Mouse (Mus musculus): ENCODE measurements around the gene Zfp106. TPM values are rescaled to one million over a fixed set of nuclear protein-coding genes. Genes with fewer than 3 reads are reported as not detected.
"Not testable (repeated sequence)": the region's sequence is repeated elsewhere in the genome, so short reads cannot be mapped to it uniquely, and the experiment has no call there.

Zfp106 gene
- polyA plus RNA-seq, 1 experiment from 2014 or later = 73.9 TPM

DNA sequence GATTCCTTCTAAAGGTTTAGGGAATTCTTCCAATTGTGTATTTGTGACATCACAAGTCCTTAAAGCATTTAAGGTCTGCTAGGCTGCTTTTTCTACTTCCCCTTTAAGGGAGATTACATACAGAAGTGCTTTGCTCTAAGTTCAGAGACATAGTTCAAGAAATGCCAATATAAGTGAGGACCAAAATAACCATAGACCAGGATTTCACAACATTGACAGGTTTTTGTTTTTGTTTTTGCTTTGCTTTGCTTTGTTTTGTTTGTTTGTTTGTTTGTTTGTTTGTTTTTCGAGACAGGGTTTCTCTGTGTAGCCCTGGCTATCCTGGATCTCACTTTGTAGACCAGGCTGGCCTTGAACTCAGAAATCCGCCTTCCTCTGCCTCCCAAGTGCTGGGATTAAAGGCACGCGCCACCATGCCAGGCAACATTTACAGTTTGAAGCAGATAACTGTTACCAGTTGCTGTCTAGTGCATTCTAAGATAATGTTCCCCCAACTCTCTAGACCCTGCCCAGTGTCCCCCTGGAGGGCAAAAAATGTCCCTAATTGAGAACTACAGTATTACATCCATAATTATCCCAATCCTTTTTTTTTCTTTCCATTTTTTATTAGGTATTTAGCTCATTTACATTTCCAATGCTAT is 1.0 kb upstream of the Zfp106 start:
- H3K4me3 ChIP-seq (ENCODE audit: low read depth, low read length); H3K9ac ChIP-seq (ENCODE audit: low read length); H3K27me3 ChIP-seq (ENCODE audit: control insufficient read depth, insufficient read depth, low read length); DNase-seq (ENCODE audit: low spot score); H3K4me1 ChIP-seq (replicated peaks; ENCODE audit: control insufficient read depth, insufficient read depth, low read length); ATAC-seq (replicated peaks; ENCODE audit: low FRiP score); H3K27ac ChIP-seq (ENCODE audit: low read depth, low read length); H3K4me2 ChIP-seq (ENCODE audit: low read depth, low read length, severe bottlenecking); H3K9me3 ChIP-seq (ENCODE audit: control insufficient read depth, low read length); H3K36me3 ChIP-seq (ENCODE audit: control insufficient read depth, insufficient read depth, low read length): not testable (repeated sequence)
- WGBS = 88% methylated on average over 4 of the region's 4 CpGs

DNA sequence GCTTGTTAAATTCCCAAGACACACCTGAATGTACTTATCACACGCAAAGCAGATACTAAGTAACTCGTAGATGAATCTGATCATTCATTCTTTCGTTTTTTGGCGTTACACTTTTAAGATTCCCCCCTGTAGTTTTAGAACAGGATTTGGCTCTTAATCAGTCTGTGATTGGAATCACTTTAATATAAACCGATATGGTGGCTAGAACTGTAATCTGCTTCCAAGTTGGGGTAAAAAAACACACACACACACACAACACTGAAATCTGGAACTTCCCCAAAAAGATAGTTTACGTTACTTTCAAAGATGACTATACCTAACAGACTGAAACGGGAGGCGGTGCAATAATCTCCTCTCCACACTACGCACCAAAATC is 796 bp downstream of the Zfp106 start:
- H3K27me3 ChIP-seq (ENCODE audit: control insufficient read depth, insufficient read depth, low read length) = no peaks in the 10 kb centered on the region
- WGBS = 27% methylated on average over 9 of the region's 9 CpGs
- H3K4me2 ChIP-seq (ENCODE audit: low read depth, low read length, severe bottlenecking) = peak overlapping the region; percentile 52
- H3K4me3 ChIP-seq (ENCODE audit: low read depth, low read length) = peak overlapping the region; percentile 73
- H3K4me1 ChIP-seq (replicated peaks; ENCODE audit: control insufficient read depth, insufficient read depth, low read length) = peaks cover 3% of the 10 kb centered on the region; the same call in 1 of the 2 replicates
- H3K9me3 ChIP-seq (ENCODE audit: control insufficient read depth, low read length) = no peaks in the 10 kb centered on the region
- no peak for DNase-seq (ENCODE audit: low spot score)
- no peak for ATAC-seq (replicated peaks; ENCODE audit: low FRiP score)
- no peak overlapping the region for H3K27ac ChIP-seq (ENCODE audit: low read depth, low read length)
- peak overlapping the region; percentile 90 for H3K9ac ChIP-seq (ENCODE audit: low read length)
- no peaks in the 10 kb centered on the region for H3K36me3 ChIP-seq (ENCODE audit: control insufficient read depth, insufficient read depth, low read length)

DNA sequence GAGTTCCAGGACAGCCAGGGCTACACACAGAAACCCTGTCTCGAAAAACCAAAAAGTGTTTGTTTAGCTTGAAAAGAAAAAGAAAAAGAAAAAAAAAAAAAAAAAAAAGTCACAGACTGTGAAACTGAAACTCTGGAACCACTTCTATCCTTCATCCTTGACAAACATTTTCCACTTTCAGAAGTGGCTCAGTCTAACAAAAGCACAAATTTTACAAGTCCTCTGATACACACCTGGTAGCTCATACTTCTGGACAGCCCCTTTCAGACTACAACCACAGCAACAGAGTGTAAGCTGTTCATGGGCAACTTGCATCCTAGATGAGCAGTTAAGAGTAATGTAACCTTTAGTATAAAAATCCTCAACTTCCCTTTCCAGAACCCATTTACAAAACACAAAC is 2.1 kb downstream of the Zfp106 start:
- Histone ChIP-seq H3K36me3 (ENCODE audit: control insufficient read depth, insufficient read depth, low read length) (no peaks in the 10 kb centered on the region), H3K4me3 (ENCODE audit: low read depth, low read length) (no peak overlapping the region), H3K9ac (ENCODE audit: low read length) (no peak overlapping the region), H3K9me3 (ENCODE audit: control insufficient read depth, low read length) (no peaks in the 10 kb centered on the region), H3K4me1 (replicated peaks; ENCODE audit: control insufficient read depth, insufficient read depth, low read length) (peaks cover 3% of the 10 kb centered on the region; the same call in 1 of the 2 replicates), H3K4me2 (ENCODE audit: low read depth, low read length, severe bottlenecking) (no peak overlapping the region), H3K27ac (ENCODE audit: low read depth, low read length) (no peak overlapping the region), H3K27me3 (ENCODE audit: control insufficient read depth, insufficient read depth, low read length) (no peaks in the 10 kb centered on the region)
- DNase-seq (ENCODE audit: low spot score) (no peak), ATAC-seq (replicated peaks; ENCODE audit: low FRiP score) (no peak)
- 100% methylated on average over 1 of the region's 1 CpGs for WGBS

DNA sequence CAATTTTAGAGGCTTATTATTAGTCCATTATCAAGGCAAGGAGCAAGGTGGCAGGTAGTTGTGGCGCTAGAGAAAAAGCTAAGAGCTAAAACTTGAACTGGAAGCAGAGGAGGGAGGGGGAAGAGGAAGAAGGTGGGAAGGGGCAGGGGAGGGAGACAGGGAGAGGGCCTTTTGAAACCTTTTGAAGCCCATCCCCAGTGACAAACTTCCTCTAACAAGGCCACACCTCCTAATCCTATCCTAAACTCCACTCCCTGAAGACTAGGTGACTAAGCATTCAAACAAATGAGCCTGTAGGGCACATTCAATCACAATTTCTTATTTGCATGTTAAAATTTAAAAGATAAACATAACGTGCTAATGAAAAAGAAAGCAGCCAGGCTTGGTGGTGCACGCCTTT is 4.8 kb downstream of the Zfp106 start:
- WGBS = 88% methylated on average over 3 of the region's 3 CpGs
- Histone ChIP-seq H3K36me3 (ENCODE audit: control insufficient read depth, insufficient read depth, low read length) (no peaks in the 10 kb centered on the region; the same call in 1 of the 2 replicates), H3K9ac (ENCODE audit: low read length) (no peak overlapping the region)

DNA sequence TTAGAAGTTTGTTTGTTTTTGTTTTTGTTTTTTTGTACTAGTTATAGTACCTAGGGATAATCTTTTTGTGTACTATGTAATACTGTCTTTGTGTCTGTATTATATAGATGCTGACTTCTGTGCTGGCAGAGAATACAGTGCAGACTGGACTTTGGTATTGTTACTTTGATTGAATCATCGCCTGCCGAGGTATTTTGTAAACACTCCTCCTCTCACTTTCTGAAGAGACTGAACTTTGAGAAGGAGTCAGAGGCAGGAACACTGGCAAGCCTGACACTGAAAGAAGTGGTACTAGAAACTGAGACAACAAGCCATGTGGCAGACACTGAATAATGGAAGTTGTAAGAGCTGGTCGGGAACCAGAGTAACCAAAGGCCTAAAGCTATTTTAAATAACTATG is 6.8 kb downstream of the Zfp106 start:
- Histone ChIP-seq H3K27me3 (ENCODE audit: control insufficient read depth, insufficient read depth, low read length) (no peaks in the 10 kb centered on the region), H3K4me3 (ENCODE audit: low read depth, low read length) (no peak overlapping the region), H3K4me2 (ENCODE audit: low read depth, low read length, severe bottlenecking) (no peak overlapping the region), H3K4me1 (replicated peaks; ENCODE audit: control insufficient read depth, insufficient read depth, low read length) (no peaks in the 10 kb centered on the region), H3K27ac (ENCODE audit: low read depth, low read length) (no peak overlapping the region), H3K36me3 (ENCODE audit: control insufficient read depth, insufficient read depth, low read length) (no peaks in the 10 kb centered on the region; the same call in 1 of the 2 replicates), H3K9me3 (ENCODE audit: control insufficient read depth, low read length) (no peaks in the 10 kb centered on the region), H3K9ac (ENCODE audit: low read length) (no peak overlapping the region)
- ATAC-seq (replicated peaks; ENCODE audit: low FRiP score) = no peak
- no peak for DNase-seq (ENCODE audit: low spot score)
- WGBS = 83% methylated on average over 3 of the region's 3 CpGs

More for the DNA sequence above, 4.8 kb downstream of the Zfp106 start:
- Histone ChIP-seq H3K4me1 (replicated peaks; ENCODE audit: control insufficient read depth, insufficient read depth, low read length) (peaks cover 3% of the 10 kb centered on the region; the same call in 1 of the 2 replicates), H3K4me3 (ENCODE audit: low read depth, low read length) (no peak overlapping the region), H3K27ac (ENCODE audit: low read depth, low read length) (no peak overlapping the region), H3K4me2 (ENCODE audit: low read depth, low read length, severe bottlenecking) (no peak overlapping the region), H3K27me3 (ENCODE audit: control insufficient read depth, insufficient read depth, low read length) (no peaks in the 10 kb centered on the region), H3K9me3 (ENCODE audit: control insufficient read depth, low read length) (no peaks in the 10 kb centered on the region)
- DNase-seq (ENCODE audit: low spot score) (no peak), ATAC-seq (replicated peaks; ENCODE audit: low FRiP score) (no peak)

DNA sequence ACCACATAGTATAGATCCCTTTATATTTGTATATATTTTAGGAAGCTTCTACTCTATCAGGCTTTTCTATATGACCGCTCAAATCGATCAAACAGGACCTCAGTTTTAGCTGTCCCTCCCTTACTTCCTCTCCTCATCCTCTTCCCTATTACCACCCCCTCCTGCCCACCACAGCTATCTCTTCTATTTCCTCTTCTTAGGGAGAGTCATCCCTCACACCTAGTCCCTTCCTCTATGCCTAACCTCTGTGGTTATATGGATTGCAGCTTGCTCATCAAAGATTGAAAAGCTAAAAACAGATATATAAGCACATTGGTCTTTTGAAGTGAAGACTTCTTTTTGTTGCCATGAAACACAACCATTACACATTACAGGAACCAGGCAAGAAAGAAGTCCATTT is 18.9 kb downstream of the Zfp106 start:
- DNase-seq (ENCODE audit: low spot score) (no peak), ATAC-seq (replicated peaks; ENCODE audit: low FRiP score) (no peak)
- Histone ChIP-seq H3K27ac (ENCODE audit: low read depth, low read length) (no peak overlapping the region), H3K27me3 (ENCODE audit: control insufficient read depth, insufficient read depth, low read length) (no peaks in the 10 kb centered on the region), H3K4me2 (ENCODE audit: low read depth, low read length, severe bottlenecking) (no peak overlapping the region), H3K9me3 (ENCODE audit: control insufficient read depth, low read length) (no peaks in the 10 kb centered on the region), H3K4me1 (replicated peaks; ENCODE audit: control insufficient read depth, insufficient read depth, low read length) (no peaks in the 10 kb centered on the region), H3K9ac (ENCODE audit: low read length) (no peak overlapping the region), H3K36me3 (ENCODE audit: control insufficient read depth, insufficient read depth, low read length) (no peaks in the 10 kb centered on the region; the same call in 1 of the 2 replicates), H3K4me3 (ENCODE audit: low read depth, low read length) (no peak overlapping the region)
- WGBS = 98% methylated on average over 2 of the region's 2 CpGs

DNA sequence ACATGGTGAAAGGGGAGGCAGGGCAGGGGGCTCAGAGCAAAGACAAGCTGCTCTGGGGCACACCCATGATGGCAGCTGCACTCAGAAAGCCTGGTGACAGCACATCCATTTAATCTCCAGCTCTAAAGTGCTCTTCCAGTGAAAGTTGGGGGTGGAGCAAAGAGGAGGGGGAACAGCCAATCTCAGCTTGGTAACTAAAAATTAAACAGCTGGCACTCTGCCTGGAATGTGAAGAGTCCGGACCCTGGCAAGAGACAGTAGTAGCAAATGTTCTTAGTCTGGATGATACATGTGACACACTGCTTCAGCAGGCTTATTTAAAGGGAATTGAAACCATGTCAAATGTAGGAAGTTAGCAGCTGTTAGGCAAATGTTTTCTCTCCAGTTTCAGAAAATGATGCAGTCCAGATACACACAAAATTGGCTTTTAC is 23.9 kb downstream of the Zfp106 start:
- WGBS = 68% methylated on average over 1 of the region's 1 CpGs
- no peak for ATAC-seq (replicated peaks; ENCODE audit: low FRiP score)
- Histone ChIP-seq H3K9ac (ENCODE audit: low read length) (no peak overlapping the region), H3K9me3 (ENCODE audit: control insufficient read depth, low read length) (no peaks in the 10 kb centered on the region), H3K27ac (ENCODE audit: low read depth, low read length) (no peak overlapping the region), H3K4me3 (ENCODE audit: low read depth, low read length) (no peak overlapping the region), H3K27me3 (ENCODE audit: control insufficient read depth, insufficient read depth, low read length) (no peaks in the 10 kb centered on the region), H3K4me2 (ENCODE audit: low read depth, low read length, severe bottlenecking) (no peak overlapping the region), H3K36me3 (ENCODE audit: control insufficient read depth, insufficient read depth, low read length) (peaks cover 2% of the 10 kb centered on the region; the same call in 1 of the 2 replicates), H3K4me1 (replicated peaks; ENCODE audit: control insufficient read depth, insufficient read depth, low read length) (no peaks in the 10 kb centered on the region)
- DNase-seq (ENCODE audit: low spot score) = no peak

DNA sequence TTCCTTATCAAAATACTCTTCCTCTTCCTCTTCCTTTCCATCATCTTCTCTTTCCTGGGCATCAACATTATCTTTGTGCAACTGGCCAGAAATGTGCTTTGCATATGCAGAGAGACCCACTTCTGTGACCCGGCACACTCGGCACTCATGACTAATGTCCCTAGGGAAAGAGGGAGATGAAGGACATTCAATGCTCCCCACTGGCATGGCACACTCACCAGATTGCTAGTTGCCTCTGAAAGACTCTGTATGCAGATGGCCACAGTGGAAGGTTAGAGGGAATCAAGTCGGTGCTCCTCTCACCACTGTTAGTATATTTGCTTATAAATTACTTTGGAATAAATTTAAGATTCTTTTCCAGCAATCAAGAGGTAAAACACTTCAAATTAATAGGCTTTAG is 24.3 kb downstream of the Zfp106 start:
- Histone ChIP-seq H3K9ac (ENCODE audit: low read length) (no peak overlapping the region), H3K9me3 (ENCODE audit: control insufficient read depth, low read length) (no peaks in the 10 kb centered on the region), H3K4me1 (replicated peaks; ENCODE audit: control insufficient read depth, insufficient read depth, low read length) (no peaks in the 10 kb centered on the region), H3K27ac (ENCODE audit: low read depth, low read length) (no peak overlapping the region), H3K27me3 (ENCODE audit: control insufficient read depth, insufficient read depth, low read length) (no peaks in the 10 kb centered on the region), H3K4me2 (ENCODE audit: low read depth, low read length, severe bottlenecking) (no peak overlapping the region), H3K36me3 (ENCODE audit: control insufficient read depth, insufficient read depth, low read length) (peaks cover 2% of the 10 kb centered on the region; the same call in 1 of the 2 replicates), H3K4me3 (ENCODE audit: low read depth, low read length) (no peak overlapping the region)
- WGBS = 85% methylated on average over 3 of the region's 3 CpGs
- DNase-seq (ENCODE audit: low spot score) = no peak
- ATAC-seq (replicated peaks; ENCODE audit: low FRiP score) = no peak

DNA sequence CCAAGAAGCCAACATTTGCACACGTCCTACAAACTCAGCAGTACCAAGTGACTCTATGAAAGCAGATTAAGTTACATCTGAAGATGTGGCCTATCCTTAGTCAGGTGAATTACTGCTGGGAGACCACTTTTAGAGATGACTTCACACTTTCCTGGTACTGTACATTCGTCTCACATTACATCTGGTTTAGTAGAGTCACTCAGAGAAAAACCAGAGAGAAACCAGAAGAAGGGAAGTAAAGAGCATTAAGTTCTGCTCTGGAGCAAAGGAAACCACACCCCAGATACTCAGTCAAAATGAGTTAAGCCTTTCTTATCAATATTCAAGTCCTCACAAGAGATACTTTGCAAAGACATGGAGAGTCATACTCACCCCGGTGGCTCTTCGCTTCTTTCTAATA is 32.4 kb downstream of the Zfp106 start:
- ATAC-seq (replicated peaks; ENCODE audit: low FRiP score) (no peak), DNase-seq (ENCODE audit: low spot score) (no peak)
- H3K4me2 ChIP-seq (ENCODE audit: low read depth, low read length, severe bottlenecking) = no peak overlapping the region
- H3K9me3 ChIP-seq (ENCODE audit: control insufficient read depth, low read length) = no peaks in the 10 kb centered on the region
- peaks cover 7% of the 10 kb centered on the region; the same call in 1 of the 2 replicates for H3K36me3 ChIP-seq (ENCODE audit: control insufficient read depth, insufficient read depth, low read length)
- no peaks in the 10 kb centered on the region for H3K27me3 ChIP-seq (ENCODE audit: control insufficient read depth, insufficient read depth, low read length)
- no peak overlapping the region for H3K4me3 ChIP-seq (ENCODE audit: low read depth, low read length)
- H3K4me1 ChIP-seq (replicated peaks; ENCODE audit: control insufficient read depth, insufficient read depth, low read length) = no peaks in the 10 kb centered on the region
- no peak overlapping the region for H3K27ac ChIP-seq (ENCODE audit: low read depth, low read length)
- H3K9ac ChIP-seq (ENCODE audit: low read length) = no peak overlapping the region
- WGBS = 93% methylated on average over 4 of the region's 4 CpGs

All from forebrain, embryonic 11.5 days (tissue).